In the genomic region with DNA sequence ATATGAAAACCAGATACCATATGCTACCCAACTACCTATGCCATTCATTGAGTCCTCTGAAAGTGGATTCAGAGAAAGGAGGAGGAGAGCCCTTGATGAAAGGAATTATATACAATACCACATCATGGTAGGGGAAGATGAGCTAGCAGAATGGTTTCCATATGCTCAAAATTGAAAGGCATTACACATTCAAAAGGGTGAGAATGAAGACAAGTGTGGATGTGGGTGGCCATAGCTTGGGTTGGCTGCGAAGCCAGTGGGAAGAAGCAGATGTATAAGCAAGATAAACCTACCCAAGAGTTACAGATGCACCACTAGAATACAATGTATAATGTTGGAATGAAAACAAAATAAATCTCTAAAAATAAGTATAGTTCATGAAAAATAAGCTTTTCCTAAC, we compare ENCODE assay signal across 11 mouse cellular contexts.
"Had no signal": no experiment of that assay in that cellular context is flagged by ENCODE, and none has a peak within 500 bp of the region (broad histone marks: within the 10 kb centered on the region; RNA-seq: fewer than 3 reads in every experiment).

No protein-coding gene starts in this region.

- ATAC-seq: intestine, embryonic 15.5 days; liver, postnatal 0 days; midbrain, embryonic 13.5 days had no signal

- H3K4me1 ChIP-seq: intestine, embryonic 15.5 days; limb, embryonic 12.5 days; liver, embryonic 13.5 days; midbrain, embryonic 13.5 days had no signal

- DNase-seq: kidney, adult 18-20 months; kidney, postnatal 10 days; kidney, postnatal 4 days; liver; liver, embryonic 13.5 days; liver, postnatal 0 days; spleen, adult 18-20 months; thymus, postnatal 4 days had no signal

- H3K4me3 ChIP-seq: intestine, embryonic 15.5 days; limb, embryonic 12.5 days; liver, embryonic 13.5 days; midbrain, embryonic 13.5 days had no signal
